Mouse (Mus musculus) heart, embryonic 15.5 days (tissue): ENCODE measurements around the gene Smpx. TPM values are rescaled to one million over a fixed set of nuclear protein-coding genes. Genes with fewer than 3 reads are reported as not detected.

Source experiments
- ATAC-seq: fragments of 200-750 bp; cut with Nextera tagmentation; replicated peaks from 2 replicates; pipeline ENCODE4 v1.8.0; 2017; ENCODE audit warnings: low read depth, moderate TSS enrichment; ENCODE audit not compliant: insufficient number of reproducible peaks, insufficient read depth, low FRiP score
- H3K27ac ChIP-seq: fragments of 300-500 bp; sonication (generic); 2 replicates; pipeline ENCODE4 v1.5.1; 2015; ENCODE audit warnings: mild to moderate bottlenecking, inconsistent platforms
- H3K27me3 ChIP-seq: fragments of 300-500 bp; sonication (generic); 2 replicates; pipeline ENCODE4 v1.6.1; 2015; ENCODE audit warnings: inconsistent platforms
- H3K36me3 ChIP-seq: fragments of 300-500 bp; sonication (generic); 2 replicates; pipeline ENCODE4 v1.6.1; 2015; ENCODE audit warnings: mild to moderate bottlenecking, inconsistent platforms
- H3K4me1 ChIP-seq: fragments of 300-500 bp; sonication (generic); replicated peaks from 2 replicates; pipeline ENCODE4 v1.6.1; 2015; ENCODE audit warnings: inconsistent platforms
- H3K4me2 ChIP-seq: fragments of 300-500 bp; sonication (generic); 2 replicates; pipeline ENCODE4 v1.6.1; 2015; ENCODE audit warnings: inconsistent platforms, mild to moderate bottlenecking, moderate library complexity
- H3K4me3 ChIP-seq: fragments of 300-500 bp; sonication (generic); 2 replicates; pipeline ENCODE4 v1.5.1; 2015; ENCODE audit warnings: mild to moderate bottlenecking, inconsistent platforms
- H3K9ac ChIP-seq: fragments of 300-500 bp; sonication (generic); 2 replicates; pipeline ENCODE4 v1.6.1; 2015; ENCODE audit warnings: mild to moderate bottlenecking, inconsistent platforms
- H3K9me3 ChIP-seq: fragments of 300-500 bp; sonication (generic); replicated peaks from 2 replicates; pipeline ENCODE4 v1.6.1; 2016; ENCODE audit warnings: inconsistent platforms
- WGBS: fragments of 180-500 bp; shearing (Covaris S2); methylation state at CpG from one replicate; pipeline ENCODE4 v1.1.7; 2015; ENCODE audit warnings: mixed read lengths; 5-methylcytosine and 5-hydroxymethylcytosine counted together
- polyA plus RNA-seq: library from polyadenylated mRNA; unstranded; fragments of >200 nt; fragmentation: Nextera tagmentation; extraction: Ambion mirVana; gene quantifications from 2 replicates; pipeline ENCODE4 v1.2.1, GENCODE M21; 2015

The Smpx gene
- 612 and 957 TPM in 2 replicates for polyA plus RNA-seq

- H3K4me1 ChIP-seq = no peaks in the 10 kb centered on the region
- H3K9me3 ChIP-seq = no peaks in the 10 kb centered on the region
- peak within 1 kb of the TSS; percentile 44 for H3K4me2 ChIP-seq
- H3K4me3 ChIP-seq = peak within 1 kb of the TSS; percentile 45
- peak; percentile 77 for ATAC-seq
- WGBS = 37% methylated on average over 8 of the region's 8 CpGs
- no peaks in the 10 kb centered on the region for H3K27me3 ChIP-seq
- H3K27ac ChIP-seq = peak within 1 kb of the TSS; percentile 91
- peak within 1 kb of the TSS; percentile 48 for H3K9ac ChIP-seq
- H3K36me3 ChIP-seq = no peaks in the 10 kb centered on the region
These were observed at the start of gene Smpx for GRCm38 (mm10) chrX:157698862-157699261. Smpx (plus strand) TSS chrX:157698910.

- no peaks in the 10 kb centered on the region for H3K4me1 ChIP-seq
- no peak overlapping the region for H3K4me2 ChIP-seq
- H3K9me3 ChIP-seq = no peaks in the 10 kb centered on the region
- no peaks in the 10 kb centered on the region for H3K36me3 ChIP-seq
- no peak for ATAC-seq
- no peak overlapping the region for H3K9ac ChIP-seq
- H3K27ac ChIP-seq = no peak overlapping the region
- no peaks in the 10 kb centered on the region for H3K27me3 ChIP-seq
- no peak overlapping the region for H3K4me3 ChIP-seq
These were observed 43.7 kb upstream of the Smpx start for GRCm38 (mm10) chrX:157655047-157655446.

- Histone ChIP-seq H3K4me2 (no peak overlapping the region), H3K27ac (no peak overlapping the region), H3K36me3 (no peaks in the 10 kb centered on the region), H3K4me1 (no peaks in the 10 kb centered on the region), H3K4me3 (no peak overlapping the region), H3K9me3 (no peaks in the 10 kb centered on the region), H3K27me3 (no peaks in the 10 kb centered on the region), H3K9ac (no peak overlapping the region)
- ATAC-seq = no peak
These were observed 41.4 kb upstream of the Smpx start for GRCm38 (mm10) chrX:157657356-157657755.

- Histone ChIP-seq H3K4me2 (no peak overlapping the region), H3K27ac (no peak overlapping the region), H3K27me3 (no peaks in the 10 kb centered on the region), H3K4me3 (no peak overlapping the region), H3K9ac (no peak overlapping the region), H3K4me1 (no peaks in the 10 kb centered on the region), H3K9me3 (no peaks in the 10 kb centered on the region), H3K36me3 (no peaks in the 10 kb centered on the region)
- 73% methylated on average over 2 of the region's 2 CpGs for WGBS
- no peak for ATAC-seq
These were observed 26.9 kb upstream of the Smpx start for GRCm38 (mm10) chrX:157671820-157672219.

GRCm38 (mm10) chrX:157674667-157675350 is 23.9 kb upstream of the Smpx start:
- H3K4me1 ChIP-seq = no peaks in the 10 kb centered on the region
- no peak overlapping the region for H3K4me3 ChIP-seq
- H3K36me3 ChIP-seq = no peaks in the 10 kb centered on the region
- H3K27me3 ChIP-seq = no peaks in the 10 kb centered on the region
- no peak overlapping the region for H3K4me2 ChIP-seq
- no peak overlapping the region for H3K27ac ChIP-seq
- no peak overlapping the region for H3K9ac ChIP-seq
- WGBS = 71% methylated on average over 3 of the region's 3 CpGs
- no peak for ATAC-seq
- no peaks in the 10 kb centered on the region for H3K9me3 ChIP-seq

- 53% methylated on average over 4 of the region's 4 CpGs for WGBS
- H3K27ac ChIP-seq = no peak overlapping the region
- ATAC-seq = no peak
- H3K9me3 ChIP-seq = no peaks in the 10 kb centered on the region
- H3K9ac ChIP-seq = no peak overlapping the region
- no peaks in the 10 kb centered on the region for H3K4me1 ChIP-seq
- no peak overlapping the region for H3K4me3 ChIP-seq
- no peak overlapping the region for H3K4me2 ChIP-seq
- no peaks in the 10 kb centered on the region for H3K27me3 ChIP-seq
- H3K36me3 ChIP-seq = no peaks in the 10 kb centered on the region
These were observed 7.5 kb upstream of the Smpx start for GRCm38 (mm10) chrX:157691186-157691585.

- 46% methylated on average over 5 of the region's 5 CpGs for WGBS
- H3K9ac ChIP-seq = no peak overlapping the region
- no peaks in the 10 kb centered on the region for H3K9me3 ChIP-seq
- H3K4me3 ChIP-seq = no peak overlapping the region
- peak; percentile 67; the same call in 1 of the 2 replicates for ATAC-seq
- 0 out of 2 replicates have a peak overlapping the region, but pooled peaks have one; percentile 44 for H3K4me2 ChIP-seq
- no peaks in the 10 kb centered on the region for H3K27me3 ChIP-seq
- H3K36me3 ChIP-seq = no peaks in the 10 kb centered on the region
- peak overlapping the region; percentile 91 for H3K27ac ChIP-seq
- no peaks in the 10 kb centered on the region for H3K4me1 ChIP-seq
These were observed 1.0 kb upstream of the Smpx start for GRCm38 (mm10) chrX:157697591-157698135.

GRCm38 (mm10) chrX:157707236-157707635 is 8.5 kb downstream of the Smpx start:
- Histone ChIP-seq H3K9ac (no peak overlapping the region), H3K4me1 (no peaks in the 10 kb centered on the region), H3K9me3 (no peaks in the 10 kb centered on the region), H3K27ac (no peak overlapping the region), H3K4me2 (no peak overlapping the region), H3K27me3 (no peaks in the 10 kb centered on the region), H3K4me3 (no peak overlapping the region), H3K36me3 (no peaks in the 10 kb centered on the region)
- WGBS = 61% methylated on average over 2 of the region's 2 CpGs
- no peak for ATAC-seq

- Histone ChIP-seq H3K4me3 (no peak overlapping the region), H3K9me3 (no peaks in the 10 kb centered on the region), H3K27me3 (no peaks in the 10 kb centered on the region), H3K4me1 (no peaks in the 10 kb centered on the region), H3K4me2 (no peak overlapping the region), H3K9ac (no peak overlapping the region), H3K27ac (no peak overlapping the region), H3K36me3 (no peaks in the 10 kb centered on the region)
- WGBS = 62% methylated on average over 4 of the region's 4 CpGs
- ATAC-seq = no peak
These were observed 10.0 kb downstream of the Smpx start for GRCm38 (mm10) chrX:157708616-157709280.

- Histone ChIP-seq H3K9ac (no peak overlapping the region), H3K4me2 (no peak overlapping the region), H3K27me3 (no peaks in the 10 kb centered on the region), H3K9me3 (no peaks in the 10 kb centered on the region), H3K4me3 (no peak overlapping the region), H3K27ac (no peak overlapping the region), H3K4me1 (no peaks in the 10 kb centered on the region), H3K36me3 (no peaks in the 10 kb centered on the region; the same call in 1 of the 2 replicates)
- ATAC-seq = no peak
- 51% methylated on average over 3 of the region's 3 CpGs for WGBS
These were observed 21.2 kb downstream of the Smpx start for GRCm38 (mm10) chrX:157719907-157720306.

- Histone ChIP-seq H3K4me1 (0 out of 2 replicates have a peak, but pooled peaks cover 5% of the 10 kb centered on the region), H3K27me3 (no peaks in the 10 kb centered on the region), H3K9me3 (no peaks in the 10 kb centered on the region), H3K4me2 (no peak overlapping the region), H3K9ac (no peak overlapping the region), H3K36me3 (no peaks in the 10 kb centered on the region; the same call in 1 of the 2 replicates), H3K27ac (no peak overlapping the region), H3K4me3 (no peak overlapping the region)
- ATAC-seq = 0 out of 2 replicates have a peak, but pooled peaks have one; percentile 18
- WGBS = 31% methylated on average over 7 of the region's 7 CpGs
These were observed 32.1 kb downstream of the Smpx start for GRCm38 (mm10) chrX:157730622-157731341.
